Mouse (Mus musculus) stomach, postnatal 0 days (tissue): ENCODE results near the gene Uqcc2.

Source experiments
- CTCF ChIP-seq: IDR thresholded peaks from 2 replicates; pipeline ENCODE4 v1.5.1; 2016; ENCODE audit warnings: antibody characterized with exemption, low read depth, mild to moderate bottlenecking, moderate library complexity
- EP300 ChIP-seq: optimal IDR thresholded peaks from 2 replicates; pipeline ENCODE3; 2016; ENCODE audit warnings: antibody characterized with exemption

GRCm38 (mm10) chr17:27168569-27168968 lies 34.9 kb upstream of the Uqcc2 start:
- no peak for TF ChIP-seq CTCF
- TF ChIP-seq EP300, result no peak
